Mouse (Mus musculus): ENCODE measurements around the gene Cd59a. TPM values are rescaled to one million over a fixed set of nuclear protein-coding genes. Genes with fewer than 3 reads are reported as not detected.

The Cd59a gene
- polyA plus RNA-seq, 1 experiment from 2014 or later: 27.4 TPM

DNA sequence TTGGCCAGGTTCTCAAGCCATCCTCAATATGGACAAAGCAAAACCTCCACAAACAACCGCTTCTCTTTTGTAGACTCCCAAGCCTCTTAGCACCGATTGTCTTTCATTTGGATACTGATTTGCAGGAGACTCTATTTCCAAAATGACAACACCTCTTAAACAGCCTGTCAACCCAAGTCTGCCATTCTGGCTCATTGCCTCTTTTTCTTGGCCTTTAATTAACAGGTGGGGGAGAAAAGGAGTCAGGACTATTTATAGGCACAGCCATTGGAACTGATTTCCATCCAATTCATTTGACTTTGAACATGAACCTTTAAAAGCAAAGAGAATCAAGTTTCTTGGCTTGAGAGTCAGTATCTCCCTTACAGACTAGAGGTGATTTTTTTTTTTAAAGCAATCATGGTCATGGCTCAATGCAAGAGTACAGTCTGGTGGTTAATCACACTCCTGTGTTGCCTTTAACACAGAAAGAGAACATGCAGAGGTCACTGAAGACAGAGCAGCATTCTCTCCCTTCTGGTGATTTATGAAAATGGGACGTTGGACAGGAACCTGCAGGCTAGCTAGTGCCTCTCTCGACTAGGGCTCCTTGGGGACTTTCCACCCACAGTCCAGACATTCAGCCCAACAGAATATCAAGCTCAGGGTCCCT, 52.4 kb downstream of the Cd59a start:
- H3K27me3 ChIP-seq: no peaks in the 10 kb centered on the region
- no peak overlapping the region for H3K4me2 ChIP-seq (replicated peaks)
- WGBS: 71% methylated on average over 4 of the region's 4 CpGs
- no peaks in the 10 kb centered on the region for H3K36me3 ChIP-seq
- H3K4me3 ChIP-seq (replicated peaks): no peak overlapping the region
- H3K4me1 ChIP-seq: peaks cover 4% of the 10 kb centered on the region; the same call in 1 of the 2 replicates
- ATAC-seq (ENCODE audit: insufficient number of reproducible peaks, low FRiP score, low TSS enrichment, low read depth): no peak
- H3K9ac ChIP-seq: no peak overlapping the region
- no peaks in the 10 kb centered on the region for H3K9me3 ChIP-seq (replicated peaks)
- H3K27ac ChIP-seq (replicated peaks): no peak overlapping the region

DNA sequence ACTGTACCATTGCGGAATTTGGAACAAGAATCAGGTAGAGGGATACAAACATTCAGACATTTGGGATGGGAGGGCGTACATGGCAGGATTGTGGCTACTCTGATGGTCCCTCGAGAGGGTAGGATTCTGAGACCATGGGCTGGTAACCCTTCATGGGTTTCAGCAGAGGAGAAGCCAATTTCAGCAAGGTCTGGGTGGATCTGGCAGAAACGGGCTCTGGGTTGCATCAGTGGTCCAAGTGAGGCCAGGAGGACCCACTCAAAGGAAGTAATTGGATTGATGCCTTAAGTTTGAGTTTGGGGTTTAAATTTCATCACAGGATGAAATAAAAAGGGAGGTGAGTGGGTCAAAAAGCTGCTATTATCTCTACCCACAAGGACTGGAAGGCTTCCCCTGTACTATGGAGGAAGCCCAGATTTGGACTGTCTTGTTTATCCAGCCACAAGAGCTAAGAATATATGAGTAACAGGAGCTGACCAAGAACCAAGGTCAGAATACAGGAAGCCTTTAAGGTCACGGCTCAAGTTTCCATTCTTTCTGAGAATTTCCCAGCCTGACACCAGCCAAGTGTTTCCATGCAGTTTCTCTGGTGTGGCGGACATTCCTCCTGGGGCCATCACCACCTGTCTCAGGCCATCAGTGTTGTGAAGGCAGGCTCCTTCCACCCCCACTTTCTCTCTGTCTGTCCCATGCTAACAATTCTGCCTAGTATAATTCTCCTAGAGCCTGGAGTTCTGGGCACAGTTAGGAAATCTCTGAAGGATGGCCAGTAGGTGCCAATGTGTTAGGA, 55.2 kb downstream of the Cd59a start:
- 73% methylated on average over 6 of the region's 6 CpGs for WGBS
- Histone ChIP-seq H3K4me3 (replicated peaks) (no peak overlapping the region), H3K27me3 (no peaks in the 10 kb centered on the region), H3K4me1 (peaks cover 4% of the 10 kb centered on the region; the same call in 1 of the 2 replicates), H3K36me3 (no peaks in the 10 kb centered on the region), H3K9me3 (replicated peaks) (no peaks in the 10 kb centered on the region), H3K9ac (no peak overlapping the region), H3K4me2 (replicated peaks) (no peak overlapping the region), H3K27ac (replicated peaks) (no peak overlapping the region)
- ATAC-seq (ENCODE audit: insufficient number of reproducible peaks, low FRiP score, low TSS enrichment, low read depth): no peak

DNA sequence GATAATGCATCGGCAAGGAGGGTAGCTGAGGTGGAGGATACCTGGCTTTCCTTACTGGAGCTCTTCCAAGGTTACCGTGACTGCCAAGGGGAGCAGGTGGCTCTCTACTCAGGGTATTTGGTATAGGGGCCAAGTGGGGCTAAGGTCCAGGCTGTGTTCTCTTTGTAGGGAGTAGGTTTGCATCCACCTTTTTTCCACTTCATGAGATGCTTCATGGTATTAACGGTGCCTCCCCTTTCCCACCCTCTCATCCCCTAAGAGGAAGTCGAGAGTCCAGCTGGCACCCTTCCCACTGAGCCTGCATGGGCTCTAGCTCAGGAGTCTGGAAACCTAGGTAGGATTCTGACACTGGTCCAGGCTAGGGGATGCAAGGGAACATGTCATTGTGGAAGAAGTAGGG, 57.7 kb downstream of the Cd59a start:
- Histone ChIP-seq H3K9me3 (replicated peaks) (no peaks in the 10 kb centered on the region), H3K4me1 (peaks cover 4% of the 10 kb centered on the region; the same call in 1 of the 2 replicates), H3K4me3 (replicated peaks) (no peak overlapping the region), H3K9ac (no peak overlapping the region), H3K4me2 (replicated peaks) (no peak overlapping the region), H3K27ac (replicated peaks) (no peak overlapping the region), H3K36me3 (no peaks in the 10 kb centered on the region), H3K27me3 (no peaks in the 10 kb centered on the region)
- WGBS: 68% methylated on average over 4 of the region's 4 CpGs
- no peak for ATAC-seq (ENCODE audit: insufficient number of reproducible peaks, low FRiP score, low TSS enrichment, low read depth)

DNA sequence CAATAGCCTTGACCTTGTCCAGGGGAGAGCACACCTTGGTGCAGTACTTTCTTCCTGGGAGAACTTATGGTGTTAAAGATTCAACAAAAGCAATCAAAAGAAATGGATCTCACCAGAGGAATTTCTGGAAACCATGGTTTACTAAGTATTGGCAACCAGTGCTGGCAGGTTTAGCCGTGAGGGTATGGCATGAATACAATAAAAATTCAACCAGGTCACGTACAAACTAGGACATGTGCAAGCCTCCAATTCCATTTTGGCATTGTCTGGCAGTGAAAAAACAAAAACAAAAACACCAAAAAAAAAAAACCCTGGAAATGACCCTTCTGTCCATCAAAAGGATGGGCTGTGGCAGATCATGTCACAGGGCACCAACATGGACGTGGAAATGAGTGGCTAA, 58.3 kb downstream of the Cd59a start:
- WGBS: 77% methylated on average over 3 of the region's 3 CpGs
- H3K9me3 ChIP-seq (replicated peaks): no peaks in the 10 kb centered on the region
- no peak overlapping the region for H3K4me3 ChIP-seq (replicated peaks)

DNA sequence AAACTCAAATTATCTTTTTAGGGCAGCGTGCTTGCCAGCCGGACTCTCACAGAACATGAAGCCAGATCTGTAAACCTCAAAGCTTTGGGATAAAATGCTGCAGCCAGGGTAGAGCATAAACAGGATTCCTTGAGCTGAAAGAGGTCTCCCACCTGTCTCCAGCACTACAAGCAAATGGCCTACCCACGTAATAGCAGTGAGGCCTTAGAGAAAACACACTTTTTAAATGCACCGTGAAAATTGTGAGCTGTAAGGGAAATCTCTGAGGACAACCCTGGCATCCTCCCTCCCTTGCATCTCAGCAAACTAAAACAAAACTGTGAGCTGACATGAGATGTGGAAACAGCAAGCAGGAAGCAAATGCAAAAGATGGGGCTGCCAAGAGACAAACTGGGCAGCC, 62.2 kb downstream of the Cd59a start:
- H3K9ac ChIP-seq: no peak overlapping the region
- no peaks in the 10 kb centered on the region for H3K4me1 ChIP-seq
- no peaks in the 10 kb centered on the region for H3K36me3 ChIP-seq
- H3K27ac ChIP-seq (replicated peaks): no peak overlapping the region
- no peaks in the 10 kb centered on the region for H3K27me3 ChIP-seq
- no peak overlapping the region for H3K4me2 ChIP-seq (replicated peaks)
- no peaks in the 10 kb centered on the region for H3K9me3 ChIP-seq (replicated peaks)
- H3K4me3 ChIP-seq (replicated peaks): no peak overlapping the region
- no peak for ATAC-seq (ENCODE audit: insufficient number of reproducible peaks, low FRiP score, low TSS enrichment, low read depth)
- WGBS: 49% methylated on average over 4 of the region's 4 CpGs

More for the DNA sequence above, 58.3 kb downstream of the Cd59a start:
- ATAC-seq (ENCODE audit: insufficient number of reproducible peaks, low FRiP score, low TSS enrichment, low read depth): no peak
- no peak overlapping the region for H3K4me2 ChIP-seq (replicated peaks)
- no peak overlapping the region for H3K9ac ChIP-seq
- peaks cover 4% of the 10 kb centered on the region; the same call in 1 of the 2 replicates for H3K4me1 ChIP-seq
- H3K27me3 ChIP-seq: no peaks in the 10 kb centered on the region
- no peak overlapping the region for H3K27ac ChIP-seq (replicated peaks)
- no peaks in the 10 kb centered on the region for H3K36me3 ChIP-seq

DNA sequence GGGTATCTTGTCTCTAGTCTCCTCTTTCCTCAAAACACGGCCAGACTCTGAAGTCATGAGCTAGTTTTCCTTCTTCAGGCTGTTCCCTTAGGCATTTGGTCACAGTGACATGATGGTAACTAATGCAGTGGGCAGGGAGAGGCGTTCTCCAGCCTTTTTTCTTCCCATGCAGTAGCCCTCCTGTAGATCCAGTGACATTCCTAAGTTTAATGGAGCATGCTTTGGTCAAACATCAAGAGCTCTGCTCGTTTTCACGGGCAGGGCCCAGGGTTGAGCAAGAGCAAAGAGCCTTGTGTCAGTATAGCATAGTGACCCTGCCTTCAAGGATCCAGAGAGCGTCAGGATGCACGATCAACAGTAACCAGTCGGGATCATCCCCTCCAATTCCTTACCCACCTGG, 67.8 kb downstream of the Cd59a start:
- Histone ChIP-seq H3K4me2 (replicated peaks) (no peak overlapping the region), H3K4me3 (replicated peaks) (no peak overlapping the region), H3K4me1 (no peaks in the 10 kb centered on the region), H3K27ac (replicated peaks) (no peak overlapping the region), H3K27me3 (no peaks in the 10 kb centered on the region), H3K36me3 (no peaks in the 10 kb centered on the region), H3K9ac (no peak overlapping the region), H3K9me3 (replicated peaks) (no peaks in the 10 kb centered on the region)
- whole genome bisulfite sequencing: 74% methylated on average over 7 of the region's 7 CpGs
- no peak for ATAC-seq (ENCODE audit: insufficient number of reproducible peaks, low FRiP score, low TSS enrichment, low read depth)

DNA sequence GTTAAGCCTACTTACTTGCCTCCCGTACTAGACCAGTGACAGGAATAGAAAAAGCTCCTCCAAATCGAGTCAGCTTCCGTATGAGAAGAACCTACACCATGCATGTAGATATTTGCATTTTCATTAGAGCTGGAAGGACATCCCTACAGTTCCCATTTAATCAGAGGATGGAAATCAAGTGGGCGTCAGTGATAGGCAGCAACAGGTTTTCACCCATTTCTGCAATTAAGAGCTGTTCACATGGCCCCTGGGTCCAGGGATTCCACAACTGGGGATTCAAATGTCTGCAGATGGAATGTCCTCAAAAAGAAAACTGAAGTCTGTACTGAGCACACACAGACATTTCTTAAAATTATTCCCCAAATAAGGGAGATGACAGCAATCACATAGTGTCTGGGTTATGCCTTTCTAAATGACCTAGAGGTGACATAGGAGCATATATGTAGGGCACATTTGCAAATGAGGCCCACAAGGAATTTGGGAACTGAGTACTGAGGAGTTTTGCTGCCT, 68.4 kb downstream of the Cd59a start:
- H3K4me3 ChIP-seq (replicated peaks): no peak overlapping the region
- WGBS: 81% methylated on average over 4 of the region's 4 CpGs
- H3K36me3 ChIP-seq: no peaks in the 10 kb centered on the region
- no peak overlapping the region for H3K9ac ChIP-seq
- H3K4me1 ChIP-seq: no peaks in the 10 kb centered on the region
- H3K27ac ChIP-seq (replicated peaks): no peak overlapping the region
- ATAC-seq (ENCODE audit: insufficient number of reproducible peaks, low FRiP score, low TSS enrichment, low read depth): no peak
- no peaks in the 10 kb centered on the region for H3K27me3 ChIP-seq
- H3K4me2 ChIP-seq (replicated peaks): no peak overlapping the region
- no peaks in the 10 kb centered on the region for H3K9me3 ChIP-seq (replicated peaks)

Other genes starting within 250 kb of the Cd59a start
- gene Lmo2, start 137.8 kb upstream of the Cd59a start, polyA plus RNA-seq (2015; fragmentation: Nextera tagmentation; extraction: Ambion mirVana): 18.6 and 20.8 TPM in 2 replicates
- gene Fbxo3, start 68.1 kb upstream of the Cd59a start, polyA plus RNA-seq (2015; fragmentation: Nextera tagmentation; extraction: Ambion mirVana): 51.3 and 53.8 TPM in 2 replicates
- gene 4931422A03Rik, start 67.4 kb upstream of the Cd59a start, polyA plus RNA-seq (2015; fragmentation: Nextera tagmentation; extraction: Ambion mirVana): 2.4 and 2.7 TPM in 2 replicates
- 0.09 TPM in 1 of 2 replicates, not detected in the other for gene Gm10912, start 30.0 kb upstream of the Cd59a start, polyA plus RNA-seq (2015; fragmentation: Nextera tagmentation; extraction: Ambion mirVana)
- not detected in 2 replicates for gene Gm10799, start 27.3 kb upstream of the Cd59a start, polyA plus RNA-seq (2015; fragmentation: Nextera tagmentation; extraction: Ambion mirVana)
- 5.5 and 6.1 TPM in 2 replicates for gene Cd59b, start 26.0 kb upstream of the Cd59a start, polyA plus RNA-seq (2015; fragmentation: Nextera tagmentation; extraction: Ambion mirVana)
- 0.21 TPM in 1 of 2 replicates, not detected in the other for gene A930018P22Rik, start 27.0 kb downstream of the Cd59a start, polyA plus RNA-seq (2015; fragmentation: Nextera tagmentation; extraction: Ambion mirVana)

All from embryonic facial prominence, embryonic 15.5 days (tissue).